Mouse (Mus musculus): ENCODE results near the gene Mrpl33. TPM values are rescaled to one million over a fixed set of nuclear protein-coding genes. Genes with fewer than 3 reads are reported as not detected.
A peak's percentile ranks its signal among the peaks of the same experiment; 100 is the strongest.
"Not testable (repeated sequence)": the region's sequence is repeated elsewhere in the genome, so short reads cannot be mapped to it uniquely, and the experiment has no call there.

Mrpl33 gene
- total RNA-seq (2021): 100 to 1,000 TPM; 282 to 285 TPM
- long read RNA-seq, experiment 1, transcript Mrpl33-203 (2 exons, 2,741 nt): major isoform, 6 of 323 reads
- long read RNA-seq, experiment 1, transcript Mrpl33-206 (3 exons, 773 nt): major isoform, 6 of 323 reads
- long read RNA-seq, experiment 1, partial matches to known transcripts: 0 of 323 reads
- long read RNA-seq, experiment 1, other reads (novel, unspliced or antisense): 311 of 323 reads
- long read RNA-seq, experiment 2, partial matches to known transcripts: 1 of 264 reads
- long read RNA-seq, experiment 2, other reads (novel, unspliced or antisense): 256 of 264 reads

- DNase-seq: peak; percentile 68
These were observed at the start of gene Mrpl33 for GRCm38 (mm10) chr5:31596481-31597429. Mrpl33 (plus strand) TSS chr5:31596935.

DNA sequence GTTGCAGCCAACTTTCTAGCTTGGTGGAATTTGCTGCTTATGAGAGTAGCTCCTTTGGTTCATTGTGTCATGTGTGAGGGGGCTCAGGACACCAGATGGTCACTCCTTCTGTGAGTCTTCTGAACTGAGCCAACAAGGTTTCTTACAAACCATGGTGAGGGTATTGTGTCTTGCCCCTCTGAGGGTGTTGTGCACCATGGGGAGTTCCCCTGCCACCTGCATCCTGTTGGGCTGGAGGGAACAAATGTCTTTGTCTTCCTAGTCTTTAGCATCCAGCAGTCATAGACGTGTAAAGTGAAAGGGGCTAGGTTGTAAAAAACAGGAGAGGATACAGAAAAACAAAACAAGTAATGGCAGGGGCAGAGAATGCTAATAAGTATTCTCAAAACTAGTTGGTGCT is 37.3 kb upstream of the Mrpl33 start:
- DNase-seq: no peak

GRCm38 (mm10) chr5:31560352-31560751 is 36.4 kb upstream of the Mrpl33 start:
- DNase-seq: no peak

GRCm38 (mm10) chr5:31562036-31562666 is 34.6 kb upstream of the Mrpl33 start:
- DNase-seq: peak; percentile 30

- peak; percentile 85 for DNase-seq
These were observed 33.2 kb upstream of the Mrpl33 start for GRCm38 (mm10) chr5:31563496-31563895.

DNA sequence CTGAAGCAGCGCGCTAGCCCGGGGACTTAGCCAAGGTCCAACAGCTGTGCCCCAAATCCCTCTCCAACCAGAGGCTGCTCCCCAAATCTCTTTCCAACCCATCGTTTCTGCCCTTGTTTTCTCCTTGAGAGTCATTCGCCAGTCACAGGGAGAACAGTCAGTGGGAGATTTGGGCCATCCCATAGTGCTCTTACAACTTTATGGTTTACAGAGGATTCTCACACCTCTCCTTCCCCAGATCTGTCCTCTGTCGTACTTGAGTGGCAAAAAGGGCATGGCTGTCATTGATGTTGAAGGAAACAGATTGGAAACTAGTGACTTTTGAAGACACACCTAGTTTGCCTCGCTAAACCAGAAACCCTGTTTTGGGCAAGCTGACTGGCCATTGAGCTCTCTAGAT is 32.8 kb upstream of the Mrpl33 start:
- no peak for DNase-seq

DNA sequence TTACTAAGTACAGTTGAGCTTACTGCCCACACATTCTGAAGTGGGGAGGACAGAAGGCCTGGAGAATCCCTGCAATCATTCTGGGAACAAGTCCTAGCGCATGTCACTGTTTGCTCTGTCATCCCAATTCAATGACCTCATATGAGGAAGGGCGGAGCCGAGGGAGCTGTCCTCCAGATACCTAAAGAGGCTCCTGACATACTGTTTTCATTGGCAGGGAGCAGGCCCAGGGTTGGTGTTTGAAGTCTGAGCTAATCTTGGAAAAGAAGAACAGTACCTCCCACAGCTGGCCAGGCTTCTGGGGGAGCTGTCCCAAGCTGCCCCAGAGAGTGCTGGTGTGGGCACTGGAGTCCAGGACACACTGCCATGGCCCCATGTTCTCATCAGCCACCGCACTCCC is 31.8 kb upstream of the Mrpl33 start:
- peak; percentile 40 for DNase-seq

GRCm38 (mm10) chr5:31566026-31566425 is 30.7 kb upstream of the Mrpl33 start:
- no peak for DNase-seq

GRCm38 (mm10) chr5:31566457-31566856 is 30.3 kb upstream of the Mrpl33 start:
- no peak for DNase-seq

GRCm38 (mm10) chr5:31567951-31568657 is 28.6 kb upstream of the Mrpl33 start:
- DNase-seq: no peak

DNA sequence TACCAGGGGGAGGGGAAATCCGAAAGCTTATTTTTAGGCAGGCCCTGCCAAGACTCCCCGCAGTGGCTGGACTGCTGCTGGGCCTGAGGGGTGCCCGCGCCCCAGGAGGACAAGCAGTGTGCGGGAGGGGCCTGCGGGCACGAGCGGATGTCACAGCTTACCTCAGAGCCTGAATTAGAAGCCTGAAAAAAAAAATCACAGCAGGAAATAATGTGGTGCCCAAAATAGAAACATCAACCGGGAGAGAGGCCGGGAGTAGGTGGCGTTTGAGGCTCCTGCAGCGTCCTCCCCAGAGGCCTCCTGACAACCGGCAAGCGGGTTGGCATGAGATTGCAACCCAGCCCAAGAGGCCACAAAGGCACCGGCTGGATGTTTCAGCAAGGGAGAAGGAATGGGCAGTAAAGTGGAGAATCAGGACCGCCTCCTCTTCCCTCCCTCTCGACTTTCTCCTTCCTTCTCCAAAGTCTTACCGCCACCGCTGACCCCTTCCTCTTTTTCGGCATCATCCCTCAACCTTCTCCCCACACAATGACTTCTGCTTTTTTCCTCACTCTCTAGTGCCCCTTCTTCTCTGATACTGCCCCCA is 25.6 kb upstream of the Mrpl33 start:
- peak; percentile 76 for DNase-seq

DNA sequence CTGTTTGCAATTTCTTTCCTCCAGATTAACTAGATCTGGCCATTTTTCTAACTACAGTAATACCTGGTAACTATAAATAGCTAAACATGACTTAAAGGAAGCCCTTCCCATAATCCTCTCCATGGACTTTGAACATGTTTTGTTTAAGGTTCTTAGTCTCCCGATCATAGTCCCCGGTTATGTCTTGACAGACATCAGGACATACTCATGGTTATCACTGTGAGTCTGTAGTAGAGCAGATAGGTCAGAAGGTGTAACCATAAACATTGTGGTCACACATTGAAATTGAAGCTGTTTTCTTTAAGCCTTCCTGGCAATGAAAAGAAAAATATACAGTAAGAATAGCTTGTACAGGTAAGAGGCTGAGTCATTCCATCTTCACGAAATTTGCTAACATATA is 23.0 kb upstream of the Mrpl33 start:
- no peak for DNase-seq

- peak; percentile 73 for DNase-seq
These were observed 20.2 kb upstream of the Mrpl33 start for GRCm38 (mm10) chr5:31576539-31576975.

DNA sequence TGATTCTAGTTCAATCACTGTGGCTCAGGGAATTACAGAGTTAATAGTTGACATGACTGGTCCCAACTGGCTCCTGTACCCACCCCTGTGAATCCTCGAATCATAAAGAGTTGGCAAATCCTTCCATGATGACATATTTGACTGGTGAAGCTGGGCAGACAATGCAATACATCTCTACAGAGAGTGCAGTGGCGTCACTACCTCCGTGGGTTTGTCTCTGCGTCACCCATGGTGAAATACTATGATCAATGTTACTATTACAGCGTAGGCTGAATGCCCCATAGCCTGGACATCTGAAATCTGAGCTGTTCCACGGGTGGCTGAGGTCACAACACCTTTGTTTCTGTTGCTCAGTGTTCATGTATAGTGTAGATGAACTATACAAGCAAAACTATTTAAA is 15.5 kb upstream of the Mrpl33 start:
- DNase-seq: no peak

GRCm38 (mm10) chr5:31581932-31582331 is 14.8 kb upstream of the Mrpl33 start:
- no peak for DNase-seq

DNA sequence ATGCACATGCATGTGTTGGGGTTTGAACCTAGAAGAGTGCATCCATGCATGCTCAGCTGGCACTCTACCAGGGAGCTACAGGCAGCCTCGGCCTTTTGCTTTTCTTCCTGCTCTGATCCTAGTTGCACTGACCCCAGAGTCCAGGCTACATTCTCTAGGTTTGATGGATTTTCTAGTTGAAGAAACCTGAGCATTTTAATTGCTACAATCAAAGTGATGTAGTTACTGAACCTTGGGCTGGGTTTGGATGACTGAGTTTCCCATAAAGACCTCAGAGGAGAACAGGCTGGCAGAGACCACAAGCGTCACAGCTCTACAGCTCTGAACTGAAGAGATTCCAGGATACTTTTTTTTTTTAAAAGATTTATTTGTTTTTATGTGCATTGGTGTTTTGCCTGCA is 13.5 kb upstream of the Mrpl33 start:
- DNase-seq: no peak

- no peak for DNase-seq
These were observed 11.2 kb upstream of the Mrpl33 start for GRCm38 (mm10) chr5:31585526-31585925.

GRCm38 (mm10) chr5:31588016-31588415 is 8.7 kb upstream of the Mrpl33 start:
- no peak for DNase-seq

DNA sequence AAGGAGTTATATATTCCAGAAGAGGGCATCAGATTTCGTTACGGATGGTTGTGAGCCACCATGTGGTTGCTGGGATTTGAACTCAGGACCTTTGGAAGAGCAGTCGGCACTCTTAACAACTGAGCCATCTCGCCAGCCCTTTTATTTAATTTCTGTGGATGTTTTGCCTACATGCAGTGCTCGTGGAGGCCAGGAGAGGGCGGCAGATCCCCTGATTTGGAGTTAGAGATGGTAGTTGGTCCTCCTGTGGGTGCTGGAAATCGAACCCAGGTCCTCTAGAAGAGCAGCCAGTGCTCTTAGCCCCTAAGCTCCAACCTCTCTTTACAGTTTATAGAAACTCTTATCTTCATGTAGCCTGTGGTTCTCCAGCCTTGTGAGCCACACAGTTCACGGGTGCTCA is 8.1 kb upstream of the Mrpl33 start:
- DNase-seq: not testable (repeated sequence)

DNA sequence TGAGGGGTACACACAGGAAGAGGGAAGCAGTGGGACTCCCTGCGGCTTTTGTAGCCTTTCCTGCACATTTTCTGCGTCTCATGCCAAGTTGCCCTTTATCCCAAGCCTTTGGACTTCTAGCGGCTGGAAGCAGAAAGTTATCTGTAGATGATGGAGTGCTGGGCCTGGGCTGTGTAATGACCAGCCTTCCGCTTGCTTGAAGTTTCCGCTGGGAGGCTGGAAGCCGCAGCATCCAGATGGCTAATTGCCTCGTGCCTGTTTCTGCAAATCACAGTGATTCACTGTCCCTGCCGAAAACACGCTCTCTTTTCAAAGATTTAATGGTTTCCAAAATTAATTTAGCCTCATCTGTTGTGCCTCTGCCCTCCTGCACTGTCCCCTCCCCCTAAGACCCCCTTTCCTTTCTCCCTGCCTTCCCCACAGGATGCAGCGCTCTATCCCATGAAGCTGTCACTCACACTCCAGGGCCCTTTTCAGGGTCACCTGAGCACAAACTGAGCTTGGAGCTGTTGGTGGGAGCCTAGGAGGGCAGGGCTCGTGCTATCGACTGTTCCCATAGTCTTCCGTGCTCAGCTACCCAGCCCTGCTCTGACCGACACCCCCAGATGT is 6.9 kb upstream of the Mrpl33 start:
- no peak for DNase-seq

GRCm38 (mm10) chr5:31591122-31591521 is 5.6 kb upstream of the Mrpl33 start:
- DNase-seq: no peak

Data from adrenal gland, postnatal 10 days (tissue).